Mouse (Mus musculus) limb, embryonic 11.5 days (tissue): ENCODE measurements at regions not wholly inside any gene's neighbourhood (a gene's known extent, or its start where the extent isn't known, plus 50 kb on each side); places are given as distances from the start of the nearest gene placed in this dataset.
"Not testable (repeated sequence)": the region's sequence is repeated elsewhere in the genome, so short reads cannot be mapped to it uniquely, and the experiment has no call there.

ENCODE experiments used
- ATAC-seq: fragments of 200-750 bp; cut with Nextera tagmentation; 2 replicates; pipeline ENCODE4 v1.8.0; 2017; ENCODE audit warnings: low read depth; ENCODE audit not compliant: insufficient number of reproducible peaks, low FRiP score, low TSS enrichment
- DNase-seq: peaks from one replicate; pipeline ENCODE4 v3.0.0-alpha.2; 2015; ENCODE audit warnings: low spot score
- H3K27ac ChIP-seq: fragments of 300-500 bp; sonication (generic); replicated peaks from 2 replicates; pipeline ENCODE4 v1.5.1; 2014; ENCODE audit warnings: low read depth, mild to moderate bottlenecking, low read length
- H3K27me3 ChIP-seq: fragments of 300-500 bp; sonication (generic); 2 replicates; pipeline ENCODE4 v1.6.1; 2014; ENCODE audit warnings: mild to moderate bottlenecking, low read length, mixed read lengths; ENCODE audit not compliant: control insufficient read depth, insufficient read depth
- H3K36me3 ChIP-seq: fragments of 300-500 bp; sonication (generic); 2 replicates; pipeline ENCODE4 v1.6.1; 2014; ENCODE audit warnings: mild to moderate bottlenecking, low read length, moderate library complexity, mixed read lengths; ENCODE audit not compliant: control insufficient read depth, insufficient read depth
- H3K4me1 ChIP-seq: fragments of 300-500 bp; sonication (generic); 2 replicates; pipeline ENCODE4 v1.6.1; 2014; ENCODE audit warnings: low read length, mixed read lengths; ENCODE audit not compliant: control insufficient read depth, insufficient read depth
- H3K4me2 ChIP-seq: fragments of 300-500 bp; sonication (generic); 2 replicates; pipeline ENCODE4 v1.6.1; 2014; ENCODE audit warnings: low read depth, mild to moderate bottlenecking, moderate library complexity; ENCODE audit not compliant: severe bottlenecking
- H3K4me3 ChIP-seq: fragments of 300-500 bp; sonication (generic); 2 replicates; pipeline ENCODE4 v1.5.1; 2014; ENCODE audit warnings: low read depth, low read length
- H3K9ac ChIP-seq: fragments of 300-500 bp; sonication (generic); 2 replicates; pipeline ENCODE4 v1.6.1; 2014; ENCODE audit warnings: mild to moderate bottlenecking, low read length
- H3K9me3 ChIP-seq: fragments of 300-500 bp; sonication (generic); 2 replicates; pipeline ENCODE4 v1.6.1; 2016; ENCODE audit warnings: low read length; ENCODE audit not compliant: control insufficient read depth
- WGBS: fragments of 180-500 bp; shearing (Covaris S2); extraction: QIAGEN DNeasy Blood & Tissue Kit; methylation state at CpG from one replicate; pipeline ENCODE4 v1.1.7; 2014; 5-methylcytosine and 5-hydroxymethylcytosine counted together

DNA sequence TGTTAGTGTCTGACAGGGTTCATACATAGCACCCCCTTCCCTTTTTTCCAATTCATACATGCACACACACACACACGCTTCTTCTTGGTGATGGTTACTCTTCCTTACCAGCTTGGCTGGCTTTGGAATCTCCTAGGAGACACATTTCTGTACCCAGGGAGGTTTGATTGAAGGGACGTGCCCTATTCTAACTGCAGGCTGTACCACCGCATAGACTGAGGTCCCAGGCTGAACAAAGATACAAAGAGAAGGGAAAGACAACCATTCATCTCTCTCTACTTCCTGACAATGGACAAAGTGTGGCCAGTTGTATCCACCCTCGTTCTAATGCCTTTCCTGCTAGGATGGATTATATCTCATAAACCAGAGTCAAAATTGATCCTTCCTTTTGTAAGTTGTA is 100.0 kb downstream of the Raet1d start:
- H3K4me2 ChIP-seq, H3K27ac ChIP-seq, H3K9me3 ChIP-seq, H3K27me3 ChIP-seq, H3K36me3 ChIP-seq, H3K4me3 ChIP-seq, H3K4me1 ChIP-seq, H3K9ac ChIP-seq, ATAC-seq, DNase-seq: not testable (repeated sequence)
- WGBS, result 82% methylated on average over 4 of the region's 4 CpGs

GRCm38 (mm10) chr10:22460818-22461479 is 100.6 kb downstream of the Raet1d start:
- not testable (repeated sequence) for DNase-seq, ATAC-seq, H3K4me1 ChIP-seq, H3K27me3 ChIP-seq, H3K27ac ChIP-seq, H3K4me3 ChIP-seq, H3K36me3 ChIP-seq, H3K9me3 ChIP-seq, H3K4me2 ChIP-seq, H3K9ac ChIP-seq
- 24% methylated on average over 5 of the region's 7 CpGs for WGBS

GRCm38 (mm10) chr10:22461480-22462050 is 101.2 kb downstream of the Raet1d start:
- H3K27me3 ChIP-seq, H3K9me3 ChIP-seq, H3K27ac ChIP-seq, H3K4me2 ChIP-seq, H3K36me3 ChIP-seq, H3K4me1 ChIP-seq, H3K9ac ChIP-seq, H3K4me3 ChIP-seq, ATAC-seq, DNase-seq: not testable (repeated sequence)
- WGBS, result 55% methylated on average over 4 of the region's 4 CpGs

GRCm38 (mm10) chr10:22471722-22472330 is 111.5 kb downstream of the Raet1d start:
- not testable (repeated sequence) for H3K9me3 ChIP-seq, H3K9ac ChIP-seq, H3K4me2 ChIP-seq, H3K4me3 ChIP-seq, ATAC-seq, H3K27ac ChIP-seq, H3K4me1 ChIP-seq, H3K27me3 ChIP-seq, H3K36me3 ChIP-seq
- peak; percentile 19 for DNase-seq
- over 99% methylated on average over 6 of the region's 6 CpGs for WGBS

DNA sequence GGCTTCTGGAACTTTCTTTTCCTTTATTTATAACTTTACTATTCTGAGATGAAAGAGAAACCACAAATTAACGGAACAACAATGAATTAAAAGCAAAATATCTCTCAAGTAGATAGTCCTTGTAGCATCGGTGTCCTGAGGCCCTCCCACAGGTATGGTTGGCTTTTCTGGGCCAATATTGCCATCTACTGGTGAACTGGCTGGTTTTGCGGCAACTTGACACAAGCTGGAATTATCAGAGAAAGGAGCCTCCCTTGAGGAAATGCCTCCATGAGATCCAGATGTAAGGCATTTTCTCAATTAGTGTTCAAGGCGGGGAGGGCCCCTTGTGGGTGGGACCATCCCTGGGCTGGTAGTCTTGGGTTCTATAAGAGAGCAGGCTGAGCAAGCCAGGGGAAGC is 119.5 kb downstream of the Raet1d start:
- H3K9ac ChIP-seq, H3K4me1 ChIP-seq, H3K36me3 ChIP-seq, H3K4me2 ChIP-seq, H3K9me3 ChIP-seq, H3K27ac ChIP-seq, H3K27me3 ChIP-seq, ATAC-seq, H3K4me3 ChIP-seq: not testable (repeated sequence)
- 3% methylated on average over 4 of the region's 4 CpGs for WGBS
- peak; percentile 80 for DNase-seq

DNA sequence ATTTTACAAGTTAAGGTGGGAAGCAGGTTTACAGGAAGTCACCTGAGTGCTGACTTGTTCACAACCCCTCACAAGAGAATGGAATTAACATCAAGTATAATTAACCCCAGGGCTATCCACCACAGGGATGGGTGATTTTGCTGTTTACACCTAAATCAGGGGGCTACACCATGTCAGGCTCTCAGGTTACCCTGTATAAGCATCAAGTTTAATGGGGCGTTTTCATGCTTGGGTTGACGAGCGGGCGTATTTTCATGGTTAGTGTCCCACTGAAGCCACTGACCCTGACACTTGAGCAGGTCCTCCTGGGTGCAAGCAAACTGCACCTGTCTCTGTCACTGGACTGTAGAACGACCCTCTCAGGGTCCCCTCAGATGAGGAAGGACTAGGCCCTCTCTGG is 126.7 kb downstream of the Raet1d start:
- WGBS, result 83% methylated on average over 5 of the region's 5 CpGs
- ATAC-seq, H3K4me1 ChIP-seq: not testable (repeated sequence)

GRCm38 (mm10) chr10:22491806-22492347 is 131.5 kb downstream of the Raet1d start:
- not testable (repeated sequence) for H3K4me1 ChIP-seq, H3K9me3 ChIP-seq, ATAC-seq, H3K4me2 ChIP-seq, H3K9ac ChIP-seq, DNase-seq, H3K27ac ChIP-seq, H3K27me3 ChIP-seq, H3K36me3 ChIP-seq, H3K4me3 ChIP-seq
- WGBS, result 71% methylated on average over 9 of the region's 11 CpGs

More for the DNA sequence above, 126.7 kb downstream of the Raet1d start:
- H3K4me2 ChIP-seq, H3K27me3 ChIP-seq, H3K9me3 ChIP-seq, H3K9ac ChIP-seq, H3K4me3 ChIP-seq, DNase-seq, H3K36me3 ChIP-seq, H3K27ac ChIP-seq: not testable (repeated sequence)

- H3K4me1 ChIP-seq, result no peaks in the 10 kb centered on the region
- WGBS, result 51% methylated on average over 4 of the region's 4 CpGs
- no peaks in the 10 kb centered on the region for H3K36me3 ChIP-seq
- no peak overlapping the region for H3K9ac ChIP-seq
- H3K4me2 ChIP-seq, result no peak overlapping the region
- no peak for DNase-seq
- no peaks in the 10 kb centered on the region for H3K9me3 ChIP-seq
- no peak overlapping the region for H3K4me3 ChIP-seq
- H3K27me3 ChIP-seq, result no peaks in the 10 kb centered on the region
- no peak overlapping the region for H3K27ac ChIP-seq
- no peak for ATAC-seq
Observed at GRCm38 (mm10) chr10:22495975-22496496, 135.7 kb downstream of the Raet1d start.
